Mouse (Mus musculus): ENCODE data around the gene Cd70.
"Not testable (repeated sequence)": the region's sequence is repeated elsewhere in the genome, so short reads cannot be mapped to it uniquely, and the experiment has no call there.

The Cd70 gene

GRCm38 (mm10) chr17:57135635-57136034, 13.9 kb downstream of the Cd70 start:
- DNase-seq (ENCODE audit: low read depth, low spot score) = no peak

- DNase-seq (ENCODE audit: low read depth, low spot score) = no peak
These were observed 14.9 kb downstream of the Cd70 start for GRCm38 (mm10) chr17:57134693-57135092.

- DNase-seq (ENCODE audit: low read depth, low spot score) = not testable (repeated sequence)
These were observed 15.6 kb downstream of the Cd70 start for GRCm38 (mm10) chr17:57134021-57134420.

DNA sequence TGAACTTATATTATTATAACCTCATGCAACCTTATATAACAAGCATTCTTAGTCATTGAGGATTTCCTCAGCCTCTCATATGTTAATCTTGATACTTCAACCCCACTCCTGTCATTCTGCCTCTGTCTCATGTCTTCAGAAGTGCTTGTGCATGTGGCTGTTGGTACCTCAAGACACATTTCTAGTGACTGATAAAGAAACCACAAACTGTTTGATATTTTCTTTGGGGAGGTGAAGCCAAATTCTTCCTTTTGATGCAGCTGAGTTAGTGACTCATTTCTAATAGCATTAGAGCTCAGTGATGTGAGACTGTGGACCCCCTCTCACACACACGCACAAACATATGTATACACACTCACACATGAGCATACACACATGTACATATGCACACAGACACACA, 17.8 kb downstream of the Cd70 start:
- DNase-seq (ENCODE audit: low read depth, low spot score) = no peak

DNA sequence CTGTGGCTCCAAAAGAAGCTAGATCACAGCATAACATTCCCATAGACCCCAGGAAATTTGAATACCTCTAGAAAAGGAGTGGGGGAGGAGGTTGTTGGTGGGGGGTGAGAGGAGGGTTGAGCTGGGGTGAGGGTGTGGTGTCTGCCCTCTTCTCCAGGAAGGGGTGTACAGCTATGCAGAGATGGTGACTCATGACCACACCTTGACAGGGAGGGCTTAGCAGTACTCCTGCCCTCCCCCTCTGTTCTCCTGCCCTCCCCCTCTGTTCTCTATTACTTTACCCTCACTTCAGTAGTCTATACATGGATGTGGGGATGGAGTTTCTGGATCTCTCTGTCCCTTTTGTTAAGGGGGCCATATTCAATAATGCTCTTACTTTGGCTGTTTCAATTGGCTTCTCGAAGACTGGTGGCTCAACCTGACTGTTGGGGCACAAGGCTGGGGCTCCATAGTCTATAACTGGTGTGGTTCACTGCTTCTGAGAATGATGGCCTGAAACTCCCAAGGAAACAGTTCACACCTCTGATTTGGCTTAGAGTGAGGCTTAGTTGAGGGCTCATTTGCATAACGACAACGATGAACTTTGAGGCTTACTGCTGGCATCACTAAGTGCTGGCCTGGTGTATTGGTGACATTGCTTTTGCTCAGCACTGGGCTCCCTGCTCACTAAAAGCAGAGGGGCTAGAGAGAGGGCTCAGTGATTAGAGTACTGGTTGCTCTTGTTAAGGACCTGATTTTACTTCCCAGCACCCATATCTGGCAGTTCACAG, 23.5 kb downstream of the Cd70 start:
- no peak for DNase-seq (ENCODE audit: low read depth, low spot score)

- no peak for DNase-seq (ENCODE audit: low read depth, low spot score)
These were observed 24.8 kb downstream of the Cd70 start for GRCm38 (mm10) chr17:57124792-57125191.

DNA sequence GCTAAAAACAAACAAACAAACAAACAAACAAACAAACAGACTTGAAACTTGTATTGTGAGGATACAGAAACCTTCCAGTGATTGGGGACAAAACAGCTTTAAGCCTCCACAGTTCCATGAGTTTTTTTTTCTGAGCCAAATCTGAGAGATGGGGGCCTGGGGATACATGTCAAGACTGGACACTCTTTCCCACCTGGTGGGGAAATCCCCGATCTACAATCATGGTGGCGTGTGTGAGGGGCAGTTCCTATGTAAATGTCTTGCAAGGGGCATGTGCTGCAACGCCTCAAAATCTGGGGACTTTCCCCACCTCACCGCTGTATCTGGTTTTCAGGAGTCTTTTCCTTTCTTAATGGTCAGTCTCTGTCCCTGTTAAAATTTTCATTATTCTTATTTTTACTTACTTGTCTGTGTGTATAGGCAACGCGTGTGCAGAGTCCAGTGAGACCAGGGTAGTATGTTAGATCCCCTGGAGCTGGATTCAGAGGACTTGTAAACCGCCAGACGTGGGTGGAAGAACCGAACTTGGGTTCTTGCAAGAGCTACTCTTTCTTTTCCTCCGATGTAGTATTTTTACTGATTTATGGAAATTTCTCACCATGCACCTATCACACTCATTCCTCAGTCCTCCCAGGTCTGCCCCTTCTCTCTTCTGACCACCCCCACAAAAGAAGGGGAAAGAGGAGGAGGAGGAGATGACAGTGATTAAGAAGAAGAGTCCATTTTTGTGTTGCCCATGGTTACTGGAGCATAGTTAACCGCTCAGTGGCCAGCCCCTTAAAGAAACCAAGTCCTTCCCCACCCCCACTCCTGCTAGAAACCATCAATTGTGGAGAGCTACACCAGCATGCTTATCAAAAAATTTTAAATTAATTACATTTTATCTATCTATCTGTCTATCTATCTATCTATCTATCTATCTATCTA, 26.1 kb downstream of the Cd70 start:
- no peak for DNase-seq (ENCODE audit: low read depth, low spot score)

DNA sequence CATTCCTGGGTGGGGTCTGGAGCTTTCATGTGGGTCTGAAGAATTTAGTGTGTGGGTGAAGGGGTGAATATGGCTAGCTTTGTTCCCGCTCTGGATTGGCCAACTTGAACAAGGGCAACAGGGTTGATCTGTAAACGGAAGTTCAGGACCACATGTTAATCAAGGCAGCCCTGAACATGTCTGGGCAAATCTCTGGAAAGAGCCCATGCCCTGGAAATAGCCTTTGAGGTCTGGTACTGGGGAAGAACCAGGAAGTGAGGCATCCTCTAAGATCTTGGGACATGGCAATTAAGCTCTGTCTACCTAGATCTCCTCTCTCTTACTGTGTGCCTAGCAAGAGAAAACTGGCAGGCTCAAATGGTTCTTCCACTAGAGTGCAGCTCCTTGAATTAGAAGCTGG, 27.7 kb downstream of the Cd70 start:
- DNase-seq (ENCODE audit: low read depth, low spot score) = peak; percentile 70

GRCm38 (mm10) chr17:57118524-57119349, 30.8 kb downstream of the Cd70 start:
- DNase-seq (ENCODE audit: low read depth, low spot score) = peak; percentile 94

DNA sequence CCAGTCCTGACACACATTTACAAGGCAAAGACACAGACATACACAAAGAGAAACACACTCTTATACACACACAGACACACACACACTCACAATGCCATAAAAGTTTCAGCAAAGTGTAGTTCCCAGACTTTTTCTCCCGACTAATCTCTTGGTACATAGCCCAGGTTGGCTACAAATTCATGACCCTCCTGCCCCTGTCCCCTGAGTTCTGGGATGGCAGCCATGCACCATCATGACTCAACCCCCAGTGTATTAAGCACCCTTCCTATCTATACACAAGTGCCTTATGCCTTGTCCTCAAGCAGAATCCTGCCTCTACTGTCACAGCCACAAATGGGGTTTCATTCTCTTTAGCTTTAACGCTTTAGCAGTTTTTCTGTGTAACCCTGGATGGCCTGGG, 32.8 kb downstream of the Cd70 start:
- DNase-seq (ENCODE audit: low read depth, low spot score) = no peak

DNA sequence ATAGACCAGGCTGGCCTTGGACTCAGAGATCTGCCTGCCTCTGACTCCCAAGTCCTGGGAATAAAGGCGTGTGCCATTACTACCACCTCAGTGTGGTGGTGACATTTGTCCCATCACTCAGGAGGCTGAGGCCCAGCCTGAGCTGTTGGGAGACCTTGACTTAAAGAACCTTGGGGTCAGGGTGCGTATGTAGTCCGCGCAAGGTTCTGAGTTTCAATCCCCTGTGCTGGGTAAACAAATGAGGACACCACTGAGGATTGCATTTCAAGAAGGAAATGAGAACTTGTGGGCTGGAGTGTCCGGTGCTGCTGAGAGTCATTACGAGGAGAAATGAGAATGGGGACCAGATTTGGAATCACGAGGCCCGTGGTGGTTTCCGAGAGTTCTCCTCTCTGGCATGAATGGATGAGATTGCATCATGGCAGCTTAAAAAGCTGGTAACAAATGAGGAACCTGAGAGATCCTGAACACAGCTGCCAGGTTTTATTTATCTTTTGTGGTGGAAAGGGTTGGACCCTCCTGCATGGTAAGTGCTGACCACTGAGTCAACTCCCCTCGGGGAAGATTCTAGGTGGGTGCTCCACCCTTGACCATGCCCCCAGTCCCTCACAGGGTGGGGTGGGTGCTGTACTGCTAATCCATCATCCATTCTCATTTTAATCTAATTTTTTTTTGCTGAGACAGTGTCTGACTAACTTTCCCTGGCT, 36.7 kb downstream of the Cd70 start:
- DNase-seq (ENCODE audit: low read depth, low spot score) = no peak

- DNase-seq (ENCODE audit: low read depth, low spot score) = no peak
These were observed 39.6 kb downstream of the Cd70 start for GRCm38 (mm10) chr17:57110005-57110404.

DNA sequence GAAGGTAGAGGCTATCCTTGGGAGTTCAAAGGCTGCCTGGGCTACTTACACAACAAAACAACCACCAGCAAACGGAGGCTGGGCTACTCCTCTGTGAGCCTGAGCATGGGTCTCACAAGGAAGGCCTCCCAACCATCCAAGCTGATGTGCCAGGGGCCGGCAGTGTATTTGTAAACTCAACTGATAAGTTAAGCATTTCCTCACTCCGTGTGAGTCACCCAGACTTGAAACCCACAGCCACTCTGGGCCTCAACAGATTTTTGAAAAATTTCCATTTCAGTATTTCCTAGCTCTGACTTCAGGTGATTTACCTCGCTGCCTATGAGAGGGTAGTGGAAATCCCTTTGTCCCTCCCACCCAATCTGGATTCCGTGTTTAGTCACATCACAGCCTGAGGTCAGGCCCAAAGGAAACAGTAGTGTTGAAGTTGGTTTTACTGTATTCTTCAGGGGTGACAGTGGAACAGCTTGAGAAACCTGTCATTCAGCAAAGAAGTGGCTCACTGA, 40.9 kb downstream of the Cd70 start:
- DNase-seq (ENCODE audit: low read depth, low spot score) = no peak

GRCm38 (mm10) chr17:57108040-57108665, 41.4 kb downstream of the Cd70 start:
- DNase-seq (ENCODE audit: low read depth, low spot score) = no peak

GRCm38 (mm10) chr17:57107064-57107463, 42.5 kb downstream of the Cd70 start:
- no peak for DNase-seq (ENCODE audit: low read depth, low spot score)

DNA sequence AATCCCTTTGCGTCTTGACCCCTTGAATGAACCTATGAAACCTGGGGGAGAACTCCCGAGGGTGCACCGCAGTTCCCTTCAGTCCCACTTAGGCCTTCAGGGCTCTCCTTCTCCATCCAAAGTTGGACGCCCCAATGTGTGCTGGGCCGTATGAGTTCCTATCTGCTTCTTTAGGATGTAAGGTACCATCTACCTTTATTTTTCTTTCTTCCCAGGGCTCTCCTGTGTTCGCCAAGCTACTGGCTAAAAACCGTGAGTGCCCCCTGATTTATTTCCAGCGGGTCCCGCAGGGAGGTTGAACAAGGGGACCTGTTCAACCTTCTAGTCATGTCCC, 43.6 kb downstream of the Cd70 start:
- DNase-seq (ENCODE audit: low read depth, low spot score) = no peak

DNA sequence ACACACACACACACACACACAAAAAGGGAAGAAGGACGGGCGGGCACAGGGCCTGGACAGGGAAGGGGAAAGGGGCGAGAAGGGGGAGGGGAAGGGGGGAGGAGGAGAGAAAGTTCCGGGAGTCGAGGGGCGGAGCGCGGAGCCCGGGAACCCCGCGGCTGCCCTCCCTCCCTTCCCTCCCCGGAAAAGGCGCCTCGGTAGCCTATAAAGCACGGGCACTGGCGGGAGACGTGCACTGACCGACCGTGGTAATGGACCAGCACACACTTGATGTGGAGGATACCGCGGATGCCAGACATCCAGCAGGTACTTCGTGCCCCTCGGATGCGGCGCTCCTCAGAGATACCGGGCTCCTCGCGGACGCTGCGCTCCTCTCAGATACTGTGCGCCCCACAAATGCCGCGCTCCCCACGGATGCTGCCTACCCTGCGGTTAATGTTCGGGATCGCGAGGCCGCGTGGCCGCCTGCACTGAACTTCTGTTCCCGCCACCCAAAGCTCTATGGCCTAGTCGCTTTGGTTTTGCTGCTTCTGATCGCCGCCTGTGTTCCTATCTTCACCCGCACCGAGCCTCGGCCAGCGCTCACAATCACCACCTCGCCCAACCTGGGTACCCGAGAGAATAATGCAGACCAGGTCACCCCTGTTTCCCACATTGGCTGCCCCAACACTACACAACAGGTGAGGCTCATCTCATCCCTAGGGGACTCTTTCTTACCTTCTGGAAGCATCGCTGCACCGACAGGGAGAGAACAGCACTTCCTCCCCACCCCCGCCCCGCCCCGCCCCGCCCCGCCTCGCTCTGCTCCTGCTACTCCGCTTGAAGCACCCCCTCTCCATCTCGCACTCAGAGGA, 44.2 kb downstream of the Cd70 start, which contains the start of gene Tnfsf9:
Gene Tnfsf9 (plus strand): TSS at position 145 of the 854 bp plus-strand sequence.
- DNase-seq (ENCODE audit: low read depth, low spot score) = peak; percentile 44

- no peak for DNase-seq (ENCODE audit: low read depth, low spot score)
These were observed 45.1 kb downstream of the Cd70 start for GRCm38 (mm10) chr17:57104496-57104895.

GRCm38 (mm10) chr17:57102276-57102675, 47.3 kb downstream of the Cd70 start:
- no peak for DNase-seq (ENCODE audit: low read depth, low spot score)
